Mouse (Mus musculus) olfactory bulb, adult 2 months (tissue): ENCODE measurements at regions not wholly inside any gene's neighbourhood (a gene's known extent, or its start where the extent isn't known, plus 50 kb on each side); places are given as distances from the start of the nearest gene placed in this dataset.
"Not testable (repeated sequence)": the region's sequence is repeated elsewhere in the genome, so short reads cannot be mapped to it uniquely, and the experiment has no call there.

Source experiments
- H3K27ac ChIP-seq: fragments of 200-500 bp; 2 replicates; pipeline ENCODE4 v1.5.1; 2012; ENCODE audit warnings: low read depth, low read length; ENCODE audit not compliant: insufficient read depth
- H3K4me1 ChIP-seq: fragments of 200-500 bp; 2 replicates; pipeline ENCODE4 v1.6.1; 2012; ENCODE audit warnings: low read length; ENCODE audit not compliant: control insufficient read depth, insufficient read depth
- H3K4me3 ChIP-seq: fragments of 200-500 bp; 2 replicates; pipeline ENCODE4 v1.5.1; 2012; ENCODE audit warnings: mild to moderate bottlenecking, low read depth, low read length, moderate library complexity; ENCODE audit not compliant: insufficient read depth
- CTCF ChIP-seq: fragments of 200-500 bp; IDR thresholded peaks from 2 replicates; pipeline ENCODE4 v1.5.1; 2012; ENCODE audit warnings: low read depth, mild to moderate bottlenecking, low read length, moderate library complexity; ENCODE audit not compliant: insufficient read depth
- POLR2A ChIP-seq: fragments of 200-500 bp; IDR thresholded peaks from 2 replicates; pipeline ENCODE4 v1.6.1; 2012; ENCODE audit warnings: mild to moderate bottlenecking, low read depth, low read length, moderate library complexity; ENCODE audit not compliant: insufficient read depth
- WGBS: fragments of 180-500 bp; shearing (Covaris S2); methylation state at CpG from one replicate; pipeline ENCODE4 v1.1.7; 2018; 5-methylcytosine and 5-hydroxymethylcytosine counted together

GRCm38 (mm10) chr10:85731163-85731562 lies 98.1 kb upstream of the Pwp1 start:
- not testable (repeated sequence) for H3K4me1 ChIP-seq, H3K4me3 ChIP-seq, H3K27ac ChIP-seq
- WGBS = 90% methylated on average over 3 of the region's 4 CpGs

- not testable (repeated sequence) for H3K27ac ChIP-seq, H3K4me1 ChIP-seq, H3K4me3 ChIP-seq
- 38% methylated on average over 13 of the region's 13 CpGs for WGBS
Observed at GRCm38 (mm10) chr10:85731796-85732388, 97.4 kb upstream of the Pwp1 start.

- Histone ChIP-seq H3K4me1 (peaks cover 6% of the 10 kb centered on the region; the same call in 1 of the 2 replicates), H3K4me3 (no peak overlapping the region), H3K27ac (no peak overlapping the region)
- TF ChIP-seq CTCF (no peak), POLR2A (no peak)
- 81% methylated on average over 1 of the region's 1 CpGs for WGBS
Observed at GRCm38 (mm10) chr10:85737796-85738195, 91.5 kb upstream of the Pwp1 start.

GRCm38 (mm10) chr10:85739008-85739407 lies 90.3 kb upstream of the Pwp1 start:
- Histone ChIP-seq H3K4me1 (peaks cover 6% of the 10 kb centered on the region; the same call in 1 of the 2 replicates), H3K4me3 (no peak overlapping the region), H3K27ac (0 out of 2 replicates have a peak overlapping the region, but pooled peaks have one; percentile 40)
- 58% methylated on average over 3 of the region's 3 CpGs for WGBS
- TF ChIP-seq POLR2A = no peak
- TF ChIP-seq CTCF = no peak

GRCm38 (mm10) chr10:85739565-85739964 lies 89.7 kb upstream of the Pwp1 start:
- H3K4me1 ChIP-seq, H3K4me3 ChIP-seq: not testable (repeated sequence)
- H3K27ac ChIP-seq = 0 out of 2 replicates have a peak overlapping the region, but pooled peaks have one; percentile 40

GRCm38 (mm10) chr10:85741972-85742371 lies 87.3 kb upstream of the Pwp1 start:
- Histone ChIP-seq H3K27ac (no peak overlapping the region), H3K4me3 (no peak overlapping the region), H3K4me1 (peaks cover 6% of the 10 kb centered on the region; the same call in 1 of the 2 replicates)
- TF ChIP-seq POLR2A (no peak), CTCF (no peak)
- WGBS = 87% methylated on average over 5 of the region's 5 CpGs

GRCm38 (mm10) chr10:85745390-85745789 lies 83.9 kb upstream of the Pwp1 start:
- not testable (repeated sequence) for H3K4me3 ChIP-seq, H3K4me1 ChIP-seq, H3K27ac ChIP-seq
- 64% methylated on average over 7 of the region's 7 CpGs for WGBS

- 62% methylated on average over 8 of the region's 8 CpGs for WGBS
- H3K4me1 ChIP-seq, H3K4me3 ChIP-seq, H3K27ac ChIP-seq: not testable (repeated sequence)
Observed at GRCm38 (mm10) chr10:85745818-85746217, 83.5 kb upstream of the Pwp1 start.

GRCm38 (mm10) chr10:85749549-85749948 lies 79.7 kb upstream of the Pwp1 start:
- not testable (repeated sequence) for H3K4me1 ChIP-seq, H3K27ac ChIP-seq, H3K4me3 ChIP-seq
- 86% methylated on average over 2 of the region's 2 CpGs for WGBS

GRCm38 (mm10) chr10:85775035-85775434 lies 54.3 kb upstream of the Pwp1 start:
- H3K4me3 ChIP-seq = no peak overlapping the region
- TF ChIP-seq CTCF = no peak
- TF ChIP-seq POLR2A = no peak
- no peak overlapping the region for H3K27ac ChIP-seq
- WGBS = 86% methylated on average over 1 of the region's 1 CpGs
- H3K4me1 ChIP-seq = no peaks in the 10 kb centered on the region
